ENCODE assay signal across 8 mouse cellular contexts in genomic region chr2:131939404-131940111, GRCm38 (mm10). TPM values are rescaled to one million over a fixed set of nuclear protein-coding genes. Genes with fewer than 3 reads are reported as not detected.
DNase-seq lines count a peak whose midpoint lies in the region; TF ChIP-seq lines count a peak whose summit lies in the region.
"Had no signal": no experiment of that assay in that cellular context is flagged by ENCODE, and none has a peak within 500 bp of the region (broad histone marks: within the 10 kb centered on the region; RNA-seq: fewer than 3 reads in every experiment).

No protein-coding gene starts in this region.

- no peaks in the 10 kb centered on the region for H3K27me3 ChIP-seq in CH12.LX (replicated peaks)

- peak; percentile 76 for DNase-seq in CH12.LX (ENCODE audit: extremely low read depth)
- peak; percentile 70 for DNase-seq in R1 (ENCODE audit: low read depth, low spot score)
- peak; percentile 66 for DNase-seq in cerebellum, postnatal 36 days
- peak; percentile 47 for DNase-seq in heart, adult 8-10 months (ENCODE audit: low spot score)
- peak; percentile 56 for DNase-seq in layer of hippocampus, adult 9-11 months
- peak; percentile 34 for DNase-seq in lung, postnatal 25 days (ENCODE audit: low spot score)
- DNase-seq in right cerebral cortex, adult 2 months (ENCODE audit: low spot score in 2 of 2) = peak; percentile 66 to 71

- H3K4me3 ChIP-seq in CH12.LX (replicated peaks in 1 of 3; ENCODE audit: low read depth in 2 of 3, low read length in 2 of 3, poor library complexity in 1 of 3) = no peak overlapping the region

- no peaks in the 10 kb centered on the region for H3K9me3 ChIP-seq in CH12.LX (replicated peaks; ENCODE audit: low read length)

- no peak overlapping the region for H3K4me2 ChIP-seq in CH12.LX (ENCODE audit: insufficient read depth, low read depth, poor library complexity, severe bottlenecking)

- H3K4me1 ChIP-seq in CH12.LX (ENCODE audit: control insufficient read depth in 1 of 2, insufficient read depth in 2 of 2) = peaks cover 2 to 27% of the 10 kb centered on the region in 2 experiments; a peak in 2 of 4 replicates

- H3K36me3 ChIP-seq in CH12.LX (replicated peaks in 1 of 2; ENCODE audit: control insufficient read depth in 1 of 2, insufficient read depth in 1 of 2, low read length in 1 of 2) = peaks cover 3 to 5% of the 10 kb centered on the region in 2 experiments

- no peak for TF ChIP-seq POLR2A in CH12.LX (IDR thresholded peaks at IDR 0.05; ENCODE audit: low read depth, low read length)

- in situ Hi-C loops in CH12.LX (cut with MboI; ENCODE audit: low pct_ligation_motif_present, low pct_unique_long_range_greater_than_20kb, low sequenced_read_pairs) = loop anchor here (5.0 to 25.0 kb wide), 2 partner anchors 117 to 402 kb away; no protein-coding TSS in a partner anchor

- peak; percentile 73 to 92 for TF ChIP-seq CTCF in CH12.LX (conservative IDR thresholded peaks at IDR 0.05 in 1 of 2, IDR thresholded peaks at IDR 0.05 in 1 of 2; ENCODE audit: low read depth in 2 of 2, low read length in 2 of 2)

- H3K79me2 ChIP-seq in CH12.LX (replicated peaks; ENCODE audit: control insufficient read depth, extremely low read depth, insufficient read depth, poor library complexity, severe bottlenecking) = no peaks in the 10 kb centered on the region

- dilution Hi-C loops in CH12.LX (cut with MboI; ENCODE audit: extremely low pct_ligation_motif_present, extremely low pct_unique_long_range_greater_than_20kb, low sequenced_read_pairs) = no loop called here

- peak; percentile 87 for TF ChIP-seq RAD21 in CH12.LX (IDR thresholded peaks at IDR 0.05; ENCODE audit: low read depth, low read length)

- no peak overlapping the region for H3K27ac ChIP-seq in CH12.LX (ENCODE audit: insufficient read depth, low read depth)

- no peak for TF ChIP-seq EP300 in CH12.LX (IDR thresholded peaks at IDR 0.05; ENCODE audit: low read length)

- H3K9ac ChIP-seq in CH12.LX (ENCODE audit: insufficient read depth, low read depth) = no peak overlapping the region

TF ChIP-seq in CH12.LX, 34 proteins besides CTCF, POLR2A, EP300 and RAD21:
- no peak for TF ChIP-seq UBTF (IDR thresholded peaks at IDR 0.05; ENCODE audit: low read depth, low read length)
- 0 out of 2 replicates have a peak, but pooled peaks have one; percentile 32 for TF ChIP-seq IRF4 (IDR thresholded peaks at IDR 0.05; ENCODE audit: low read depth, low read length)
- 0 out of 2 replicates have a peak, but pooled peaks have one; percentile 32 for TF ChIP-seq TCF12 (IDR thresholded peaks at IDR 0.05; ENCODE audit: low read depth, low read length)
- TF ChIP-seq SMC3 (IDR thresholded peaks at IDR 0.05; ENCODE audit: low read depth, low read length) = peak; percentile 93
- 0 out of 2 replicates have a peak, but pooled peaks have one; percentile 8 for TF ChIP-seq NRF1 (IDR thresholded peaks at IDR 0.05; ENCODE audit: low read depth, low read length)
- peak; percentile 38; the same call in 1 of the 2 replicates for TF ChIP-seq BHLHE40 (IDR thresholded peaks at IDR 0.05; ENCODE audit: low read depth, low read length)
- no peak for TF ChIP-seq ZKSCAN1 (IDR thresholded peaks at IDR 0.05; ENCODE audit: borderline replicate concordance, low read depth, low read length)
- TF ChIP-seq ELF1 (IDR thresholded peaks at IDR 0.05; ENCODE audit: low read depth, low read length) = no peak
- peak; percentile 35 for TF ChIP-seq ZC3H11A (IDR thresholded peaks at IDR 0.05; ENCODE audit: low read depth, low read length)

RNA-seq across cellular contexts. Expression of gene Prnd, which starts 11.1 kb away (rescaled TPM):
- total RNA-seq in CH12.LX (2012; rRNA removed) = 0.76 and 1.0 TPM in 2 replicates
- total RNA-seq in CH12.LX (2014; rRNA removed) = 4.7 and 5.6 TPM in 2 replicates
- polyA plus RNA-seq in CH12.LX (2012; ENCODE audit: insufficient read length, low read depth) = 11.4 and 12.8 TPM in 2 replicates
- 1 to 10 TPM in 2 of 4 experiments, under 1 TPM in 2; 0.22 to 1.8 (median 1.2) TPM for total RNA-seq in heart, adult 8-10 months (2022)

RNA-seq across cellular contexts. Expression of gene Prn, which starts 29.8 kb away (rescaled TPM):
- total RNA-seq in CH12.LX (2012; rRNA removed) (not detected in 2 replicates), CH12.LX (2014; rRNA removed) (not detected in 2 replicates)
- not detected in 2 replicates for polyA plus RNA-seq in CH12.LX (2012; ENCODE audit: insufficient read length, low read depth)
- under 1 TPM in 3 of 4 experiments, not detected in 1; 0.20 to 0.69 (median 0.38) TPM for total RNA-seq in heart, adult 8-10 months (2022)
- polyA plus RNA-seq: heart, embryonic 16.5 days had no signal

RNA-seq across cellular contexts. Expression of gene Prnp, which starts 29.8 kb away (rescaled TPM):
- total RNA-seq in CH12.LX (2012; rRNA removed) (3.5 and 4.5 TPM in 2 replicates), CH12.LX (2014; rRNA removed) (5.7 and 6.8 TPM in 2 replicates)
- polyA plus RNA-seq in CH12.LX (2012; ENCODE audit: insufficient read length, low read depth) = 4.3 and 6.4 TPM in 2 replicates
- total RNA-seq in heart, adult 8-10 months (2022) = 100 to 1,000 TPM; 135 to 164 (median 149) TPM

Comparison
In these comparisons a context has a peak if more than half of its experiments do, and no peak if none do; other contexts are left out.
1. RNA of gene Prnp, which starts 29.8 kb away (total RNA-seq): 135 to 164 TPM in heart, adult 8-10 months; 3.5 to 6.8 TPM in CH12.LX; every median in the first group is over 10 times any median in the second.
2. Peak in every context shown above with its lines, with median percentiles within 50 percentile points of each other: DNase-seq.